Comparison of ENCODE assay signal across 21 mouse cellular contexts in genomic region chr2:107133186-107133585, GRCm38 (mm10).
"Had no signal": no experiment of that assay in that cellular context is flagged by ENCODE, and none has a peak within 500 bp of the region (broad histone marks: within the 10 kb centered on the region; RNA-seq: fewer than 3 reads in every experiment).

No protein-coding gene starts in this region.

- H3K36me3 ChIP-seq: lung, embryonic 15.5 days; midbrain, embryonic 10.5 days; midbrain, embryonic 12.5 days; neural tube, embryonic 13.5 days; neural tube, embryonic 15.5 days had no signal

- H3K4me1 ChIP-seq: lung, embryonic 15.5 days; midbrain, embryonic 10.5 days; midbrain, embryonic 12.5 days; neural tube, embryonic 13.5 days; neural tube, embryonic 15.5 days had no signal

- H3K4me2 ChIP-seq: lung, embryonic 15.5 days; midbrain, embryonic 12.5 days; neural tube, embryonic 13.5 days; neural tube, embryonic 15.5 days had no signal

- H3K9ac ChIP-seq: liver, postnatal 0 days; lung, embryonic 15.5 days; midbrain, embryonic 12.5 days; neural tube, embryonic 13.5 days; neural tube, embryonic 15.5 days had no signal

- H3K27me3 ChIP-seq: lung, embryonic 15.5 days; midbrain, embryonic 12.5 days; neural tube, embryonic 13.5 days; neural tube, embryonic 15.5 days had no signal

- H3K9me3 ChIP-seq: lung, embryonic 15.5 days; midbrain, embryonic 10.5 days; midbrain, embryonic 12.5 days; neural tube, embryonic 13.5 days; neural tube, embryonic 15.5 days had no signal

- DNase-seq: liver, postnatal 0 days; lung, adult 2 months; lung, postnatal 14 days; lung, postnatal 36 days; midbrain, embryonic 14.5 days; retina, postnatal 1 day; right cerebral cortex, adult 18-20 months; right cerebral cortex, postnatal 25 days; right cerebral cortex, postnatal 4 days; spleen, adult 18-20 months; thymus, adult 18-20 months; thymus, postnatal 14 days; thymus, postnatal 36 days had no signal

- H3K4me3 ChIP-seq: lung, embryonic 15.5 days; midbrain, embryonic 10.5 days; midbrain, embryonic 12.5 days; myocyte; neural tube, embryonic 13.5 days; neural tube, embryonic 15.5 days had no signal

- ATAC-seq: liver, postnatal 0 days; lung, postnatal 0 days; midbrain, embryonic 16.5 days had no signal

- H3K27ac ChIP-seq: lung, embryonic 15.5 days; midbrain, embryonic 10.5 days; midbrain, embryonic 12.5 days; neural tube, embryonic 13.5 days; neural tube, embryonic 15.5 days had no signal
